Mouse (Mus musculus): ENCODE measurements at regions not wholly inside any gene's neighbourhood (a gene's known extent, or its start where the extent isn't known, plus 50 kb on each side); places are given as distances from the start of the nearest gene placed in this dataset.

DNA sequence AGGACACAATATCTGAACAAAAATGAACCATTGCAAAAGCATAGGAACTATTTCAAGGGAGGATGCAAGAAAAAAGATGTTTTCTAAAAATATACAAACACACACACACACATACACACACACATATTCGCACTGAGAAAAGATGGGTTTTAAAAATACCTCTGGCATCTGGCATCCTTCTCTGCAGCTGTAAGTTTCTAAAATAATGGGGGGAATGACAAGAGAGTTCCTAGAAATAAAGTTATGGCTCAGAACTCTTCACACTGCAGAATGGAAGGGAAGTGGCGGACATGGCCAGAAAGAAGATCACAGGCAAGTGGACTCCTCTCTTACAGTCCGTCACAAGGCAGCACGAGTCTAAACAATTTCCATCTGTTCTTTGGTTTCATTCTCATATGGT lies 66.5 kb upstream of the Lrig3 start:
- TF ChIP-seq CTCF (IDR thresholded peaks at IDR 0.05; ENCODE audit: extremely low read depth, insufficient read depth, insufficient read length, insufficient replicate concordance) (no peak), POLR2A (IDR thresholded peaks at IDR 0.05; ENCODE audit: low read depth, low read length) (no peak)
- WGBS: 86% methylated on average over 4 of the region's 4 CpGs
- no peak overlapping the region for H3K4me3 ChIP-seq (ENCODE audit: extremely low read depth, insufficient read depth, insufficient read length)

DNA sequence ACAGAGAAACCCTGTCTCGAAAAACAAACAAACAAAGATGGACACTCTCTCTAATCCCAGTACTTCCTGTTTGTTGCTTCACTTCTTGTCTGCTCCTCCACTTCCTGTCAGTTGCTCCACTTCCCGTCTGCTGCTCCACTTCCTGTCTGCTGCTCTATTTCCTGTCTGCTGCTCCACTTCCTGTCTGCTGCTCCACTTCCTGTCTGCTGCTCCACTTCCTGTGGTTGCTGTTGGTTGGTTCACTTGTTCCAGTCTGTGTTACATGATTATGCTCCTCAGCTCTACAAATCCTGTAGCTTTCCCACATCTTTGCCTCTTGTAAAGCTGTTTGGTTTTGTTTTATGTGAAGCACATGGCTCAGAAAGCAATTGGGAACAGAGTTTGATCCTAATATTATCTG lies 65.4 kb upstream of the Lrig3 start:
- Histone ChIP-seq H3K27me3 (ENCODE audit: control insufficient read depth, insufficient read depth, low read length) (no peaks in the 10 kb centered on the region), H3K36me3 (ENCODE audit: control insufficient read depth, insufficient read depth, low read length) (no peaks in the 10 kb centered on the region), H3K4me1 (ENCODE audit: control insufficient read depth, insufficient read depth, insufficient read length) (no peaks in the 10 kb centered on the region), H3K27ac (ENCODE audit: insufficient read depth, low read length) (no peak overlapping the region), H3K4me3 (ENCODE audit: extremely low read depth, insufficient read depth, insufficient read length) (no peak overlapping the region)
- TF ChIP-seq POLR2A (IDR thresholded peaks at IDR 0.05; ENCODE audit: low read depth, low read length) (no peak), CTCF (IDR thresholded peaks at IDR 0.05; ENCODE audit: extremely low read depth, insufficient read depth, insufficient read length, insufficient replicate concordance) (no peak)
- 54% methylated on average over 2 of the region's 2 CpGs for WGBS
- no peak for DNase-seq (ENCODE audit: low read depth in 1 of 2, low spot score in 2 of 2)

More for the DNA sequence above, 66.5 kb upstream of the Lrig3 start:
- no peaks in the 10 kb centered on the region for H3K36me3 ChIP-seq (ENCODE audit: control insufficient read depth, insufficient read depth, low read length)
- no peaks in the 10 kb centered on the region for H3K27me3 ChIP-seq (ENCODE audit: control insufficient read depth, insufficient read depth, low read length)
- no peaks in the 10 kb centered on the region for H3K4me1 ChIP-seq (ENCODE audit: control insufficient read depth, insufficient read depth, insufficient read length)
- DNase-seq (ENCODE audit: low read depth in 1 of 2, low spot score in 2 of 2): no peak
- H3K27ac ChIP-seq (ENCODE audit: insufficient read depth, low read length): no peak overlapping the region

DNA sequence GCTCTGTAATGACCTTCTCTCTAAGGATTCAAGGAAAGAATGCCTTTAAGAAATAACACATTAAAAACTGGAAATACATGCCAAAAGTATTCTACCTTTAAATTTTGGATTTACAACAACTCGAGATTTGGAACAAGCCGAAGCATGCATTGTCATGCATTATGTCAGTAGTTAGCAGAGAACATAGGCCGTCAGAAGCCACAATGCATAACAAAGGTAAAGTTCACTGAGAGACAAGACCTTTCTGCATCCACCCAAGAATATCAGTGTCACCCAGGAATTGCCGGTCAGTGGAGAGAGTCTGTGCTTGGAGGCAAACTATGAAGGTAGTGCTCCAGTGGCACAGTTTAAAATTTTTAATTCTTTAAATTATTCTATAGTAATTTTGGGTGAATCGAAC lies 63.3 kb upstream of the Lrig3 start:
- no peak overlapping the region for H3K4me3 ChIP-seq (ENCODE audit: extremely low read depth, insufficient read depth, insufficient read length)
- no peaks in the 10 kb centered on the region for H3K4me1 ChIP-seq (ENCODE audit: control insufficient read depth, insufficient read depth, insufficient read length)
- H3K36me3 ChIP-seq (ENCODE audit: control insufficient read depth, insufficient read depth, low read length): no peaks in the 10 kb centered on the region
- TF ChIP-seq POLR2A (IDR thresholded peaks at IDR 0.05; ENCODE audit: low read depth, low read length) (no peak), CTCF (IDR thresholded peaks at IDR 0.05; ENCODE audit: extremely low read depth, insufficient read depth, insufficient read length, insufficient replicate concordance) (no peak)
- DNase-seq (ENCODE audit: low read depth in 1 of 2, low spot score in 2 of 2): no peak
- H3K27ac ChIP-seq (ENCODE audit: insufficient read depth, low read length): no peak overlapping the region
- 89% methylated on average over 5 of the region's 5 CpGs for WGBS
- H3K27me3 ChIP-seq (ENCODE audit: control insufficient read depth, insufficient read depth, low read length): no peaks in the 10 kb centered on the region

DNA sequence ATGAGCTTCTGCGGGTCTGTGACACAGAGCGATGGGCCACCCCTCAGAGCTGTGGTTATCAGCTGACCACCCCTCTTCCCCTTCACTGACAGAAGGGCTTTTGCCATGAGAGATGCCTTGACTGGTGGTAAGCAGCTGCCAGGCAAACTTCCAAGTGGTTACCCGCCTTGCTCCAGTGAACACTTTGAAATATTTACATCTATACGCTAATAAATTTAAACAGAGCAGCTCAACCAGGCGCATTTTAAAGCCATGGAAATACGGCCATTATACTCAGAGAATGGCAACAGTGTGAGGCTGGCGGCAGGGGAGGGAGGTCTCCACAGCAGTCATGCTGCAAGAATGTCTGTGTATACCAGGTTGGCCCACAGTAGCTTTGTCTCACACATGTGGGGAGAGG lies 53.8 kb upstream of the Lrig3 start:
- no peaks in the 10 kb centered on the region for H3K36me3 ChIP-seq (ENCODE audit: control insufficient read depth, insufficient read depth, low read length)
- no peak for TF ChIP-seq POLR2A (IDR thresholded peaks at IDR 0.05; ENCODE audit: low read depth, low read length)
- TF ChIP-seq CTCF (IDR thresholded peaks at IDR 0.05; ENCODE audit: extremely low read depth, insufficient read depth, insufficient read length, insufficient replicate concordance): no peak
- no peak overlapping the region for H3K4me3 ChIP-seq (ENCODE audit: extremely low read depth, insufficient read depth, insufficient read length)
- no peak overlapping the region for H3K27ac ChIP-seq (ENCODE audit: insufficient read depth, low read length)
- H3K27me3 ChIP-seq (ENCODE audit: control insufficient read depth, insufficient read depth, low read length): no peaks in the 10 kb centered on the region
- WGBS: 84% methylated on average over 7 of the region's 7 CpGs
- no peak for DNase-seq (ENCODE audit: low read depth in 1 of 2, low spot score in 2 of 2)
- H3K4me1 ChIP-seq (ENCODE audit: control insufficient read depth, insufficient read depth, insufficient read length): no peaks in the 10 kb centered on the region

Measured in spleen, adult 2 months (tissue).